Mouse (Mus musculus) thymus, postnatal 25 days (tissue): ENCODE results near the gene Kcnd1.
"Not testable (repeated sequence)": the region's sequence is repeated elsewhere in the genome, so short reads cannot be mapped to it uniquely, and the experiment has no call there.

Experiments used
- DNase-seq: peaks from one replicate; pipeline ENCODE4 v3.0.0; 2022

The Kcnd1 gene

DNA sequence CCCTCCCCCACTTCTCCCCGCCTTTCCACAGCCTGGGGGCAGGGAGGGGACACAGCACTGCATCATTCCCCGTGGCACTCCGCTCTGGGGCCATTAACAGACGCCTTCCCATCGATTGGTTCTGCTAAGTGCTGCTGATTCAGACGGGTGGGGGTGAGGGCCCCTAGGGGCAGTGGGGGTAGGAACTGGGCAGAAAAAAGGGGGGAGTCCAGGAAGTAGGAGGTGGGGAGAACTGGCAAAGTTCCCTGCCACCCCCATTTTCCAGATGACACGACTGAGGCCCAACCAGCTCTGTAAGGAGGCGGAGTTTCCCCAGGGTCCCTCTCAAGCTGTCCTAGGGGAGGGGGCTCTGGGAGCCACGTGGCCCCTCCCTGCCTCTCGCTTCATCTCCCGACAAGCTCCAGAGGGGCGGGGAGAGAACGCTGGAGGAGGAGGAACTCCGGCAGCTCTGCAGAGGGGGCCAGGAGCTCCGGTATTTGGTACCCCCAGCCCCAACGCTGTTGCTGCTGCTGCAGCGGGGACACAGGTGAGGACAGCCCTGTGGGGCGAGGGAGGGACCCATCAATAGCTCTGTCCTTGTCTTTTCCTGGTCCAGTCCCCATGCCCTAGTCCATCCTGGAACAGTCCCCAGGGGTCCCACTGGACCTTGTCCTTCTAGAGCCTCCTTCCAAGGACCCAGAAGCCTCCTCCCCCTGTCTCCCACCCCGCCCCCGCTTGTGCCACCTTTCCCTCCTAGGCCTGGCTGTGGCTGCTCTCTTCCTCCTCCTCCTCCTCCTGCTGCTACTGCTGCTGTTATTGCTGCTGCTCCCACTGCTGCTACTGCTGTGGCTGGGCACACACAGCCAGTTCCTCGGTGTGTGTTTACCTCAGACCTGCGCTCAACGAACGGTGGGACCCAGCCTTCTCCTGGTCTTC lies at the start of gene Kcnd1:
Kcnd1 (plus strand) TSS at position 425 of the 915 bp plus-strand sequence.
- DNase-seq: no peak

DNA sequence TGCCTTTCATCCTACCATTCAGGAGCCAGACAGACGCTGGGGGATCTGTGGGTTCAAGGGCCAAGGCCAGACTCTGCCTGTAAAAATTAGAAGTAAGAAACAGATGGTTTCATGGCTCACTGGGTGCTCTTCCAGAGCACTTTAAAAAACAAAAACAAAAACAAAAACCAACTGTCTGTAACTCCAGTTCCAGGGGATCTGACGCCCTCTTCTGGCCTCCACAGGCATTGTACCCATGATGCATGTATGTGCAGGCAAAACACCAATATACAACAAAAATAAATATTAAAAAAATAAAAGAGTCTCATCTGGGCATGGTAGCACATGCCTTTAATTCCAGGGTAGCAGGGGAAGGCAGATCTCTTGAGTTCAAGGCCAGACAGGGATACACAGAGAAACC lies 49.3 kb upstream of the Kcnd1 start:
- DNase-seq: no peak

- DNase-seq: no peak
Observed at GRCm38 (mm10) chrX:7775501-7776205, 46.4 kb upstream of the Kcnd1 start.

- peak; percentile 47 for DNase-seq
Observed at GRCm38 (mm10) chrX:7776329-7777082, 45.6 kb upstream of the Kcnd1 start.

DNA sequence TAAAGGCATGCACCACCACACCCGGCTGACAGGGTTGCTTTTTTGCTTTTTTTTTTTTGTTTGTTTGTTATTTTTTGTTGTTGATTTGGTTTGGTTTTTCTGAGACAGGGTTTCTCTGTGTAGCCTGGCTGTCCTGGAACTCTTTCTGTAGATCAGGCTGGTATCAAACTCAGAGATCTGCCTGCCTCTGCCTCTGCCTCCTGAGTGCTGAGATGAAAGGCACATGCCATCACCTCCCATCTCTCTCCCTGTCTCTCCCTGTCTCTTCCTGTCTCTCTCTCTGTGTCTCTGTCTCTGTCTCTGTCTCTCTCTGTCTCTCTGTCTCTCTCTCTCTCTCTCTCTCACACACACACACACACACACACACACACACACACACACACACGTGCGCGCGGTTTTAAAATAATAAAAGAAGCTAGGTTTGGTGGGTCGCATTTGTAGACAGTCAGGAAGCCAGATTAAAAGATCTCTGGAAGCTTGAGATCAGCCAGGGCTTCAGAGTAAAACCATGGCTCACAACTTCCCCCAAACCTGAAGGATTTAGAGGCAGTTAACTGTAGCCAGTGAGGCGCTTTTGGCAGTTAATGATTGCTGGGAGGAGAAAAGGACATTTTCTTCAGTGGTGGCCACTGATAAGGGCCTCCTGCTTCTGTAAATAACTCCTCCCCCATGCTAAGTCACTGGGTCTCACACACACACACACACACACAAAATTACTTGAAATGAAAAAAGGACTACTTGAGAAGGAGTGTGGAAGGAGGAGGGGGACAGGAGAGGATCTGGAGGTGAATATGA lies 43.4 kb upstream of the Kcnd1 start:
- no peak for DNase-seq

- DNase-seq: no peak
Observed at GRCm38 (mm10) chrX:7779294-7779693, 42.8 kb upstream of the Kcnd1 start.

DNA sequence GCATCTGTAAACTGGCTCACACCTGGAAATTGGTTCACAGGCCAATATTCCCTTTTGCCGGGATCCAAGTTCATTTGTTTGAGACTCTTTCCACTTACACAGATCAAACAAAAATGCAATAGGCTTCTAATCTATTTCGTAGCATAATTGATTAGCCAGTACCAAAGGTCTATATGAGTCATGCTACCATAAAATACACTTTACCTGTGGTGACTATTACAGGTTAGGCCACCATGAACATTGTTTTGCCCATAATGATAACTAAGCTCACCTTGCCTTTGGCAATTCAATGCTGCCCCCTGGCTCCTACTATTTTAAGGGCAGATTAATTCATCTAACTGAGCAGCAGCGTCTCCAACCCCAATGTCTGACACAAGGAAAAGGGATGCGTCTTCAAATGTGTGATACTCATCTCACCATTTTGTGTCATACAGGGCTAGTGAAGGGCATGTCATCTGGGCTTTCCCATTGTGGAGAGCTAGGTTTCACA lies 39.4 kb upstream of the Kcnd1 start:
- DNase-seq: no peak

- DNase-seq: peak; percentile 77
Observed at GRCm38 (mm10) chrX:7789542-7790136, 32.5 kb upstream of the Kcnd1 start, which contains the start of gene Gripap1. TSS of gene Gripap1 (plus strand) at chrX:7789765.

GRCm38 (mm10) chrX:7790309-7790708 lies 31.8 kb upstream of the Kcnd1 start:
- DNase-seq: no peak

DNA sequence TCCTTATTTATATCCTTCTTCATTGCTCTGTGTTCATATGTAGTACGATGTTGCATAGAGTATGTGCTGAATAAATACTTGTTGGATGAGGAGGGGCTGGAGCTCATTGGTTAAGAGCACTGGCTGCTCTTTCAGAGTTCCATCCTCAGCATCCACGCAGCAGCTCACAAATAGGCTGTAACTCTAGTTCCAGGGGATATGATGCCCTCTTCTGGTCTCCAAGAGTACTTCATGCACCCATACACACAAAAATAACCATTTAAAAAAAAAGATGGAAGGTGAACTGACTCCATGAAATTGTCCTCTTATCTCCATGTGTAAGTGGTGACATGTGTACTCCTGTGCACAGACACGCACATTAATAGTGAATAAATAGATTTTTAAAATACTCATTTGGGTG lies 28.7 kb upstream of the Kcnd1 start:
- peak; percentile 2 for DNase-seq

DNA sequence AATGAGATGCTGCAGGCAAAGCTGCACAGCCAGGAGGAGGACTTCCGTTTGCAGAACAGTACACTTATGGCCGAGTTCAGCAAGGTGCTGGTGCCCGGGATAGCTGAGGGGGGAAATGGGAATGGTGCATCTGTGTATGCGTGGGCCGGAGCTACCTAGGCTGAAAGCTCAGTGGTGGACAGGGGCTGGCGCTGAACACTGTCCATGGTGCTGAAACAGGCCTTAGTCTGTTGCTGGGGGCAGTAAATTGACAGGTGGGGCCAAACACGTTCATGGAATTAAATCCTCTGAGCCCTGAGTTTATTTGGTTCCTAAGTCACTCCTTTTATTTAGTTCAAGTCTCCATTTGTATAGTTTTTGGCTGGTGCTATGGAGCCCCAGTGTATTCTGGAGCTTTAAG lies 27.1 kb upstream of the Kcnd1 start:
- peak; percentile 13 for DNase-seq

GRCm38 (mm10) chrX:7797327-7797726 lies 24.8 kb upstream of the Kcnd1 start:
- no peak for DNase-seq

DNA sequence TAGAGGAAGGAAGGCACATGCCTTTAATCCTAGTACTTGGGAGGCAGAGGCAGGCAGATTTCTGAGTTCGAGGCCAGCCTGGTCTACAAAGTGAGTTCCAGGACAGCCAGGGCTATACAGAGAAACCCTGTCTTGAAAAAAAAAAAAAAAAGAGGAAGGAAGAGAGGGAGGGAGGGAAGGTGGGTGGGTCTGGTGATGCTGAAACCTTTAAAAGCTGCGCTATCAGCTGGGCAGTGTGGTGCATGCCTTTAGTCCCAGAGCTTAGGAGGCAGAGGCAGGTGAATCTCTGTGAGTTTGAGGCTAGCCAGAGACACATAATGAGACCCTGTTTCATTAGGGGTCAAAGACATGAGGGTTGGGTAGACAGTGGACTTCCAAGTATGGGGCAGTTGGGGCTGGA lies 19.9 kb upstream of the Kcnd1 start:
- not testable (repeated sequence) for DNase-seq

GRCm38 (mm10) chrX:7815016-7815415 lies 7.1 kb upstream of the Kcnd1 start:
- DNase-seq: peak; percentile 26

GRCm38 (mm10) chrX:7837146-7837545 lies 15.1 kb downstream of the Kcnd1 start:
- no peak for DNase-seq

DNA sequence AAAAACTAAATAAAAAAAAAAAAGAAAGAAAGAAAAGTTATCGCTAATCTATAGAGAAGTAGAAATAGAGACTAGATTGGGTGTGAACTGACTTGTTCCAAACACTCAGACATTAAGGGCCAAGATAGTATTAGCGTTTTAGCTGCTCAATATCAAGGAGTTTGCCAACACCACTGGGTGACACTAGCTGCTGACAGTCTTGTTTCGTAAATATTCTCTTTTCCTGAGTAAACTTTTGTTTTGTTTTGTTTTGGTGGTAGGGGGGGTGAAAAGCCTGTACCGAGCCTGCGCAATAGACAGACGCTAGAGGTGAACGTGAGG lies 18.7 kb downstream of the Kcnd1 start:
- DNase-seq: no peak

DNA sequence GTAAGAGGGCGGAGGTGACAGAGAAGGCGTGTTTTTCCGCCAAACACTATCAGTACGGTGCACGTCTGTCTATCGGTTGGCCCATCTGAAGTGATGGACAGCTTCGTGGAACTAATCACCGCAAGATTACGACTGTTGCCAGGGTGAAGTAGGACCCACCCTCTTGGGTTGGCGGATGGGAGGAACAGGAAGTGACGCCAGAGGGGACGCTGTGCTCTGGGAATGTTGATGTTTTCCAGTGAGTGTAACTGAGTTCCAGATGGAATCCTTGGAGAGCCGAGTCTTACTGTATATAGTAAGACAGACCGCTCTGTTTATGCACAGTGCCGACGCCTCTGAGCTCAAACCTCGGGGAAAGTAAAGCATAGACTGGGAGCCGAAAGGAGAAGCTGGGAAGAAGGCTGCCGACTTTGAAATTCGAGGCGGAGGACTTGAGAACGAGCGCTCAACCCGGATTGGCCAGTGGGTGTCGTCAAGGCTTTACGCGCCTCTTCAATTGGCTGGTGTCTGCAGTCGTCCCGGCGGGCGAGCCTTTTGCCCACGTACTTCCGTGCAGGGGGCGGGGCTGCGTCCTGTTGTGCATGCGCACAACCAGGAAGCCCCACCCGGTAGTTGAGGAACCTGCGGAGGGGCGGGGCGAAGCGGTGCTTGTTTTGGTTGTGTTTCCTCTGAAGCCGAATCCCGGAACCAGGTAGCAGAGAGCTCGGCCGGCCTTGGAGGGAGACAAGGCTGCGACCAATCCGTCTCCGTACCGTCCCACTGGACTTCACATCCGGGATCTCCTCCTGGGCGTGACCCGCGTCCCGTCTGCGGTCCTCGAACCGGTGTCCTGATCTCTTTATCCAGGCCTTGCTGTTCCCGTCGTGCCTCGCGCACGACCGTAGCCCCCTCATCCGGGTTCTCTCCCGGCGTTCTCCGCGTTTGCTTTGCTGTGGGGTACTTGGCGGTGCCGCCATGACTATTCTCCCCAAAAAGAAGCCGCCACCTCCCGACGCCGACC lies 19.4 kb downstream of the Kcnd1 start, which contains the start of gene Otud5:
Otud5 (plus strand) TSS at position 202 of the 1,000 bp plus-strand sequence.
- DNase-seq: peak; percentile 94

DNA sequence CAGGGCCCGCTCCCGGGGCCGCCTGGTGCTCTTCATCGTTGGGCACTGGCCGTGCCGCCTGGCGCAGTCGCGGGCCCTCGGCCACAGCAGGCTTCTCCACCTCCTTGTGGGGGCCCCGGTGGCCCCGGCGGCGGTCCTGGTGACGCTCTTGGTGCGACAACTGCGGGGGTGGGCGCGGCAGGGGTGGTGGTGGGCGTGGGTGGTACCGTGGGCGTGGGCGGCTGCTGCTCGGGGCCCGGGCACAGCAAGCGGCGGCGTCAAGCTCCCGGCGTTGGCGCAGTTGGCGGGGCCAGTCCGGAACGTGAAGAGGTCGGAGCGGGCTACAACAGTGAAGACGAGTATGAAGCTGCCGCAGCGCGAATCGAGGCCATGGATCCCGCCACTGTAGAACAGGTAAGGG lies 20.2 kb downstream of the Kcnd1 start:
- peak; percentile 23 for DNase-seq

- DNase-seq: no peak
Observed at GRCm38 (mm10) chrX:7847845-7848244, 25.8 kb downstream of the Kcnd1 start.

GRCm38 (mm10) chrX:7854578-7854977 lies 32.5 kb downstream of the Kcnd1 start:
- peak; percentile 44 for DNase-seq
